Mouse (Mus musculus): ENCODE measurements at regions not wholly inside any gene's neighbourhood (a gene's known extent, or its start where the extent isn't known, plus 50 kb on each side); places are given as distances from the start of the nearest gene placed in this dataset.

DNA sequence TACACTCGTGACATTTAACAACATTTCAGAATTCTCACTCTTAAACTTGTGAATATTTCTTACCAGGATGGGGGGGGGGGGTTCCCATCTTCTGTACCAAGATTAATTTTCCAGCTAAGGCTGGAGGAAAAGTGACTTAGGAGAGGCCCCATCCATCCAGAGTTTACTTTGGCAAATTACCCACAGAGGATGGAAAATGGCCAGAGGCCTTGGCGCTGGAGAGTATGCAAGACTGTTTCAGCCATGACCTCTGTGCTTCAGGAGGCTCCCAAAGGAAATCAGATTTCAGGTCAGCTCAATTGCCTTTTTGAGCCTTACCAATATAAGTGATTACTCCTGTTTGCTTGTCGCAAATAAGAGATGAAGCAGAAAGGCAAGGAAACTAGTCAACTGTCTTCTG lies 143.4 kb upstream of the F930015N05Rik start:
- DNase-seq: no peak

DNA sequence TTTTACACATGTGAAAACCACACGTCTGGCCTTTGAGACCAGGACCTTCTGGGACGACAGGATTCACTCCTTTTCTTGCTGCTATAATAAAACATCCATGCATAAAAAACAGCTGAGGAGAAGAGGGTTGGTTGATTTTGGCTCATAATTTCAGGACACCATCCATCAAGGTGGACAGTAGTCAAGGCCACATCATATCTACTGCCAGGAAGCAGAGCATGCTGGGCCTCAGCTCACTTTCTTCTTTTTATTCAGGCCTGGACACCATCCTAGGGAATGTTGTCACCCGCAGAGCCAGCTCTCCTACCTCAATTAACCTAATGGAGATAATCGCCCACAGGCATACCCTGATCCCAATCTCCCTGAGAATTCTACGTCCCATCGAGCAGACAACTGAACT lies 149.6 kb upstream of the F930015N05Rik start:
- DNase-seq: no peak

DNA sequence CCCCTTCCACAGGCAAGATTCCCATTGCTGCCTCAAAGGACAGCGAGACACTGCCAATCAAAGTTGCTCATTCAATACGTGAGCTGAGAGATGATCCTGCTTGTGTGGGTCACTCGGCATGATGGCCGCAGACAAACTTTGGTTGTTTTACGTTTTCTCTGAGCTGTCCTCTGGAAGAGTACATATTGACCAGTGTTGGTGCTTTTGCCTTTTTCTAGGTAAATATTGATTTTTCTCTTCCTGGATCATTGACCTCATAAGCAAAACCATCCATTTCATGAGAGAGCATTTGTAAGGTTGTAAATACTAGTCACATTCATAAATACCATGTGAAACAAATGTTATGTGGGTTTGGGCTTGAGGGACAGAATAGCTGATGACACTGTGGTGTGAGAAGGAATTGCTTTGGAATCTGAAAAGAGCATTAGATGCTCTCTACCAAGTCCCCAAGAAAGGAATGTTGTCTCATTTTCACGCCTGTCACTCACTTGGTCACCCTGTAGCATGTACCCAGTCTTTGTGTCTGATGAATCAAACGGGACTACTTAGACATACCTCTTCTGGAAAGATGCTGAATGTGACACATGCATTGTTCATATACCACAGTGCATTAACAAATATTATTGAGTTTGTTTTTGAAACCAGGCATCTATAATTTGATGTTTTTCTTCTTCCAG lies 150.7 kb upstream of the F930015N05Rik start:
- DNase-seq: no peak

DNA sequence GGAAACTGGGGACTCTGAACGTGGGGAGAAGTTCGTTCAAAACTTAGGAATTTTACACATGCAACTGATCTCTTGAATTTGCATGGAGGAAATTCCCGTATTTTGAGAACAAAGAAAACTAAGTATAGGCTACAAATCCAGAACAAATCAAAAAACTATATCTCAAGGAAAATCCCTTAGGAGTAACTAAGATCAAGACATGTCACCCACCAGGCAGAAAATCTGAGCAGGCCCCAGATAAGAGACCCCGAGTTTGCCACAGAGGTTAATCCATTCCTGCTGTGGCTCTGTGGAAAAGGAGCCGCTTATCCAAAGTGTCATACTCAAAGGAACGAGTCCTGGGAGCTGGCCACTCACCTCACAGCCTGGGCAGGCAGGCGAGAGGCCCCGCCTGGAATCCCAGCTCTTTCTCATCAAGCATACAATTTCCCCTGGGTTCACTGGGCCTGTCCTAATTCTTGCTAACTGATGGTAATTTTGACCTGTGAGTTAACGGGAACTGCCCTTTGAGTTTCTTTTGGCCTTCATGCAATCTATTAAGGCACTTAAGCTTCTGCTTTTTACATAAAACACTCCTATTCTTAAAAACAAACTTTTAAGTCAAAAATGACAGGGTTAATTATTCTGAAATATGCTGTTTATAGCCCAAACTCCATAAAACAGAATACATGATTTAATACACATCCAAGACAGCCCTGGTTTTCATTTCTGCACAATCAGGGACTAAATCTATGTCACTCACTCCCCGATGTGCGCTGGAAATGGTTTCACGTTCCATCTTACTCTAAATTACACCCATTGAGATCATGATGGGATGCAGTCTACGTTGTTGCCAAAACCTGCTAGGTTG lies 151.5 kb upstream of the F930015N05Rik start:
- no peak for DNase-seq

DNA sequence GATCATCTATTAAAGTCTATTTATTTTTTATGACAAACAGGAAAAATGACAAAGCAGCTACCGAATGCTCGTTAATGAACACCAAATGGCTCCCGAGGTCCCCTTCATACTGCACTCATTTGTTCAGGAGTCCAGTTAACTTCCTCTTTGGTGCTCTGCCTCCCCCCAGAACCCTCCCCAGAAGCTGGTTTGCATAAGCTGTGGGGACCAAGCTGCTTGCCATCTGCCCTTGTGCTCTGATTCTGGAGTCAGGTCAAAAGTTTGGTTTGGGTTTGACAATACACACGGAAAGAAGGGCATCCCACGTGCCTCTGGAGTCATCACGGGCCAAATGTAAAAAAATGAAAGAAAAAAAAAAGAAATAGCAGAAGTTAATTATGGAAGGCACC lies 152.1 kb upstream of the F930015N05Rik start:
- DNase-seq: no peak

DNA sequence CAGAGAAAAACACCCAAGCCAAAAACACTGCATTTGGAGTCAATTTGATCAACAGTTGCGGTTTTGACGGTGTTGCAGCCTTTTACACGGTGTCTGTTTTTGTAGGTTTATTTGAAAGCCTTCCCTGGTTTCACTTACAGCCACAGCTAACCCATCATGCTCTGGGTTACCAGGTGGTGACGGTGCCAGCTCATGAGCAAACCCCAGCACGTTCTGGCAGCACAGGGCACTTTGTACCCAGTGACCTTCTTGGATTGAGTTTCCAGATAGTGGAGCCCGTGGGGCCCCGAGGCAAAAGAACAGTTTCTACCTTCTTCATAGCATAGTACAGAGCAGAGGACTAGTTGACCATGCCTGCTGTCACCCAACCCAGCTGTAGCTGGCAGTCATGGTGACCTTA lies 152.6 kb upstream of the F930015N05Rik start:
- DNase-seq: no peak

DNA sequence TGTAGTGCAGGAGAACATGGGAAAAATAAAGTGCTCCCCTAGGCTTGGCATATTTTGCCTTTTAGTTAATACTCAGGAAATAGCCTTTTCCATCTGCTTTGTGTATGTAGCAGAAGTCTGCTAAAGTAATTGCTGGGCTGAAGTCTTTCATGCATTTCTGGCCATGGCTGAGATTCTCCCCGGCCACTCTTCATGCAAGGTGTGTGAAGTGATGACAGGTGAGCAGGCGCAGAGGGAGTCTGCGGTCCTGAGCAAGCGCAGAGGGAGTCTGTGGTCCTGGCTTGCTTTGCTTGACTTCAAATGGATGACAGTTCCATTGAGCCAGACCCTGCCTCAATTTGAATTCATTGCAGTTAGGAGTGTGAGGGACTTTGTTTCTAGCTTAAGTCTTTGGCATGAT lies 153.6 kb upstream of the F930015N05Rik start:
- no peak for DNase-seq

DNA sequence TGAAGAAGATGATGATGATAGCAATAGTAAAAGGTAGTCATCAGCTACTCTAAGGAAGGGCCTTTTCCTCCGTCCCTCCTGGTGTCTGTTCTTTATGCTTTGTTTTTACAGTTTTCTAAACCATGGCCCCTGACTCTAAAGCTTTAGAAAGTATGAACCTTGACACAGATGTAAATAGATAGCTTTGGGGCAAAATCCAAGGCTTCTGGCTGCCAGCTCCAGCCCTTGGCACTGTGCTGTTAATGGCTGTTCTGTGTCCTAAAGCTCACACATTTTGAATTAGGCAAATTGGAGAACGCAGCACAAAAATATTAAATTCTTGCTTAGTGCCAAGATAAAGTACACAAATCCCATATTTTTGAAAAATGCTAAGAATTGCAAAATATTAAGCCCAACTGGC lies 155.8 kb upstream of the F930015N05Rik start:
- no peak for DNase-seq

DNA sequence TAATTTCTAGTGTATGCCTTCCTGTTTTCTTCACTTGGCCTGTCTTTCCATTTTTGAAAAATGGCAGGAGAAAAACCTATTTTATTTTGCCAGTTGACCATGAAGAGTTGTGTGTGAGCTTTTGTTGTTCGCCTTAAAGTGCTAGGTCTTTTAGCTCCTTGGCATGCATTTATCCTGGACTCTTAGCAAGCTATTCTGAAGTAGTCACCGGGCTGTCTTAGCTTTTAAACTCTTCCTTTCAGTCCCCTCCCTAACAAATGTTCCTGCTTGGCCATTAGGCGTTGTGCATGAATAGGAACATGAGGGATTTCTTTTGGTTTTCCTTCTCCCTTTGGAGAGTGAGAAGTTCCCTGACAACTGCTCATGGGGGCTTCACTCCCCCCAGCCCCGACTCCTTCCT lies 160.9 kb upstream of the F930015N05Rik start:
- no peak for DNase-seq

DNA sequence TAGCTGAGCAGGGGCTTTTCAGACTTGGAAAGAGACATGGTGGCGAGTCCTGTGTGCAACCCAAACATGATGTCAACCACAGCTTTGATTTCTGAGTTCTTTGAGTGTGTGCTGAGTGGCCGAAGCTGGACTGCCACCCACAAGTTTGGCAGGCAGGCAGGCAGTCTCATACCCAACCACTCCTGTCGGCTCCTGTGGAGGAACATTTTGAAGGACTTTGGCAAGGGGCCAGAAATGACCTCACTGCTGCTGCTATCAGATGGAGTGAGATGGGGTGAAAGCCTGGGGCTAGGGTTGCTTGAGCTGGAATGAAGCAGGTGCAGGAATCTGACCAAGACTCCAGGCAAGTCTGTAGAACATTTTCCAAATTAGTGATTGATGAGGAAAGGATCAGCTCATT lies 162.7 kb upstream of the F930015N05Rik start:
- DNase-seq: peak; percentile 4

DNA sequence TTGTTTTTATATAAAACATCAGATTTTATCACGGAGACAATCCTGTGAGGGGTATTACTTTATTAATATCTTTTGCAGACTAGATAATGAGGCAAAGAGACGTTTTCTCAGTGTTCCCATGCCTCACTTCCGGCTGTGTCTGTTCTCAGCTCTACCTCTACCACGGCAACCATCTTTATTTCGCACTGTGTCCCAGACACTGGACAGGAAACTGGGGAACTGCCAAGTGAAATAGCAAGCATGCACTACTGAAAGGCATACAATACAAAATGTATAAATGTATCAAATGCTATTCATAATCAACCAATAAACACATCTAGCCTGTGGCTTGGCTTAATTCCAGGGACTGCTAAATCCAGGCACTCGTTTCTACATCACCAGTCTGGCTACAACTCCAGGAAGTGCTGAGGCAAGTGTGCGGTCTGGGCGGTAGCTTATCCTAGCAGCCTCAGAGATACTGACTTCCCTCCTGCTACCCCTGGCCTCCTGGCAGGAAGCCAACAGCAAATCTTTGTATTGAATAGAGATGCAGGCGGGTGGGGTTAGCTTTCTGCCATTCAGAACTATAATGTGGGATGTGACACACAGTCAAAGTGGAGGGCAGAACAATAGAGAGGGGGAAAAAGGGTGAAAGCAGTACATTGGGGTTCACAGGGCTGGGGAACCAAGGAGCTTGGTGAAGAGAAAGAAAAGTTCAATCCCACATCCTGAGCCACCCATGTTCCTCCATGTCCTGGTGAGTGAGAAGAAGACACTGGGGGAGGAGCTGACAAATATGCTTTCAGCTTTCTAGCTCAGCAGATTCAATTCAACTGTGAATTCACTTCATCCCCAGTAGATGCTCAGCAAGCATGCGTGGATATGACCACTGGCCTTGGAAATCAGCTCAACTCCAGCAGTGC lies 164.0 kb upstream of the F930015N05Rik start:
- DNase-seq: no peak

DNA sequence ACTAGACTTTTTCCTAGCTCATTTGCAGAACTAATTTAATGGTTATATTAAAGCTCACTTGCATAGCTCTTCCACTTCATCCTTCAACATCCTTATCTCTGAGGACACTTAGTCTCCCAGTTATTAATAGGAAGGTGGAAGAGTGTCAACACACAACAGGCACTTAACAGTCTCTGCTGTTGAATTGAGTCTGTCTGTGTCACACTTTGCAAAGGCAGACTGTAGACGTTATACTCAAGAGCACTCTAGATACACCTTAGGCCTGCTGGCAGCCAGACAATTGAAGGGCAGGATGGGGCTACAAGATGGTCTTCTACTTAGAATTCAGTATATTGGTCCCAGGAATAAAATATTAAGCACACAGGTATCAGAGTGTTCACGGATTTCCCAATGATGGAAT lies 172.6 kb upstream of the F930015N05Rik start:
- no peak for DNase-seq

DNA sequence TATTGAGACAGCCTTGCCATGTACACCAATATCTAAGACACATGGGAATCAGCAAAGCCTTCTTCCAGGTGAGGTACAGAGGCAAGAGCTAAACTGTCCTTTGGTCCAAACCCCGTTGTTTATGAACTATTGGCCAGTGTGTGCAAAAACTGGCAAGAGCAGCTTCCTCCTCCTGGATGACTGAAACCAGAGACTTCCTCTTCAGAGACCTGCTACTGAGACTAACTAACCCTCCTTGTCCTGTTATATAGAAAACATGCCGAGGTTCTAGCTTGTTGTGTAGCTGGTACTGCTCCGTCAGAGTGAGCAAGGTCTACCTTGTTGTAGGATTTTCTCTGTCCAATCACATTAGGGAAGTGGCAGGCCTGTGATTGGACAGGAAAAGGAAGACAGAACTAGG lies 174.3 kb upstream of the F930015N05Rik start:
- DNase-seq: no peak

DNA sequence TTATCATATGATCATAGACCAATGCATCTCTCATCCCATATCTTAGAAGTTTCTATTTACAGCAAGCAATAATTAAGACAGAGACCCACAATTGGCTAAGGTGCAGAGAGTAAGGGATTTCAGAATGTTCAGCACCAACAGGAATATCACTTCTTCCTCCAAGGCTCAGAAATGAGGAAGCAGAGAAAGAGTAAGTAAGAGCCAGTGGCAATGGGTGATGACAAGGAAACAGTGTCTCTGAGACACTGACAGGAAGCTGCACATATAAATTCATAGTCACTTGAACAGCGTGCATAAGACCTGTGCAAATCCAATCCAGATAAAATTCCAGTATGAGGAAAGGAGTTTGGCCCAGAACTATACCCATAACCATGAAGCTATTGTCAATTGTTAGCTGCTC lies 178.7 kb upstream of the F930015N05Rik start:
- DNase-seq: no peak

DNA sequence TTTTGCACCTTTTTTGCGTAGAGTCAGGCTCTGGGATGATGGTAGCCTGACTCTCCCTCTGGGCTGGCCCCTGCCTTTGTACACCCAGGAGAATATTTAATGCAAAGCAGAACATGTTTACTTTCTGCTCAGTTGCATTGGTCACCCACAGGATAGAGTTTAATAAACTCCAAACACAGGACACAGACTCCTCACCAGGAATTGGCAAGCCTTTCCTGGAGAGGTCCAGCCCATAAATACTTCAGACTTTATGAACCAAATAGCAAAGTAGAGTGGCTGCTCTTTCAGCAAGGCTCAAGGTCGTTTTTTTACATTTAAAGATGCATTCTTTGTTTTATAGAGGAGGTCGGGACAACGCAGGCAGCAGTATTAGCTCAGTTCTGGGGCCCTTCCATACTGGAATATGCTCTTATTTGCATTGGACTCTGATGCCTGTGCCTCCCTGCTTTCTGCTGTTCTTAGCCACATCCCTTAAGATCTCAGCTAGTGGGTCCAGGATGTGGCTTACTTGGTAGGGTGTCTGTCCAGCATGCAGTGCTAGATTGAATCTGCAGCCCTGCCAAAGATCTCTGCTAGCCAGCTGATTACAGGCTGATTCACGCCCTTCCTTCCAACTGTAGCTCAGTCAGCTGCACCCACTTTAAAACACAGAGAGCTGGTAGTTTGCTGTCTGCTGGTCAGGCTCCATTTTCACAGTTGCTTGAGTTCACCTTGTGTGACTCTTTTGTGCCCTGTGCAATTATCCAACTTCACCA lies 182.4 kb upstream of the F930015N05Rik start:
- no peak for DNase-seq

DNA sequence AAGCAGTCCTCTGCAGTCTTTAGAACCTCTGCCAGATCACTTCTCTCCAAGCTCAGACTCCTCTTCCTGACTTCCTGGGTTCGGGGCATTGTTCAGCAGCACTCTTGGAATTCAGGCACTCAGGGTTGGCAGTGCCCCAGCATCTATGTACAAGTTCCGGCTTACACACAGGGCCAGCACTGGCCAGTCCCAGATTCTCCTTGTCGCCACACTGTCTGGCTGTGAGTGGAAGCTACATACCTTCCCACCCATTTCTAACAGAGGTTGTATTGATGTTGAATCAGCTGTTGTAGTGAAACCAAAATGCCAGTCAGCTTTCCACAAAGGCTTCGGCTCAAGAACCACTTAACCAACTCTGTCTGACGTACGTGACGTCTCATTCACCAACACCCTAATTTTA lies 190.7 kb upstream of the F930015N05Rik start:
- DNase-seq: no peak

DNA sequence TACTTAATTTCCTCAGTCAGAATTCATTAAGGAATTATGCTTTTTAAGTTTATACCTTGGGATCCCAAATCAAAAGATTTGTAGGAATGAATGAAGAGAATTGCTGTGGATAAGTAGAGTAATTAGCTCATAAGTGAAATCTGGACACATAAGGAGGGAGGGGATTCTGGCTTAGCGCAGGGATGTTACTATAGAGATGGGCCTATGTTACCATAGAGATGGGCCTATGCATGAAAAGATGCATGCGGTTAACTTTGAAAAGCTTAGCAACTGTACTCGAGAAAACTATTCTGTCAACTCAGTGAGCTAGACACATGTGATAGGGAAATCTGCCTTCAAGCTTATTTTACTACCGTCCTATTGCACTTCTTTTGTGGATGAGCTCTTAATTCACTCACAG lies 204.5 kb upstream of the F930015N05Rik start:
- DNase-seq: no peak

DNA sequence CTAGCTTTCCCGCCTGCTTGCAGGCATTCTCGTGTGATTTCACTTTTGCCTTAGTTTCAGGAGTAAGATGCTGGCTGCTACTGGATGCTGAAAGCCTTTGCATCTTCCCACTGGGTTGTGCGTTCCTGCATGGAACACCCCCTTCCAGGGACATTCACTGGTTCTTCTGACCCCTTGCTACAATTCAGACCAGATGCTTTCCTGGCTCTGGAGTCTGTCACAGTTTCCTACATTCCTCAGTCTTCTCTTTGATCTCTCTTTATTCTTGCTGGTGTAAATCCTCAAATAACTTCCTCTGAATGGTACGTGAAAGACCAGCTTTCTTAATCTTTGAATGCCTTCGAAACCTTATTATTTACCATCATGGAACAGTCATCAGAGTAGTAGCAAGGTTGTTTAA lies 206.7 kb upstream of the F930015N05Rik start:
- no peak for DNase-seq

DNA sequence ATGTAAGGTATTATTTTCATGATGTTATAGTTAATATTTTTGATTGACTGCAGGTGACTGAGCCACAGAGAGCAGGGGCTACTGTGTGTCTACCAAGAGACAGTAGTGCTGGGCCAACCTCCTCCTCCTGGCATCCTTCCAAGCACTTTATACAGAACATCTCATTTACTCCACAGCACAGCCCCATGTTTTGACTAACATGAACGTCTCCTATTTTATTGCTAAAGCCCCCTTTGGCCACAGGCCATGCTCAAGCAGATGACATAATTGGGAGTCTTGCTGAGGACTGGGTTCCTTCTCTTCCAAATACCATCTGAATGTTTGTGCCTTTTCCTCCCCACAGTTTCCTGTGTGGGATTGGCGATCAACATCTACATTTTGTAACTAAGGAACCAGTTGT lies 211.5 kb upstream of the F930015N05Rik start:
- DNase-seq: no peak

DNA sequence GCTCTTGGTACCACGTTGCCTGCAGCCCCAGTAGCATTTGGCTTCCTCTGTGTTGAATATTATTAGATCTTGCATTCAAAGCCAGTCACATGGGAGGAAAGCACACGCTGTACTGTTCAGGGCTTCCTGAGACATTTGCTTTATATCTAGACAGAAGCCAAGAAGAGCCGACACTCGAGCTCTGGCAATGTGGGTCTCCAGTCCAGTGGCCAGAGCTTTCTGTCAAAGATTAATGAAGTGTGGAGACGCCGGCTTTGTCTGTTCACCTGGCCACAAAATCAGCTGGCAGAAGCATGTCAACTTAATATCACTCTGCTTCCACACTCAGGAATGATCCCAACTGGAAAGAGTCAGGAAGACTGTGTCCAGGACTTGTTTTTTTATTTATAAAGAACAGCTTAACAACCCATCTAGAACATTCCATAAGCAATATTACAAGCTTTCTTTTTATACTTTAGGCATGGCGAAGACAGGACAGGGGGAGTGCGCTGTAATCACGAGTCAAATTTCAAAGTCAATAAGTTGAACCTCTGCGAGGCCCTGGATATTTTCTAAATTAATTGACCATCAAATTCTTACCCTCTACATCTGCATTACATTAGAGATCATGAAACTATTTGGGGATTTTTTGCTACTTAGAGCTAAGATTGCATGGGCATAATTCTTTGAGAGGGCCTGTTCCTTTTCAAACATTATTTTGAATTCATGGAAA lies 214.3 kb upstream of the F930015N05Rik start:
- no peak for DNase-seq

DNA sequence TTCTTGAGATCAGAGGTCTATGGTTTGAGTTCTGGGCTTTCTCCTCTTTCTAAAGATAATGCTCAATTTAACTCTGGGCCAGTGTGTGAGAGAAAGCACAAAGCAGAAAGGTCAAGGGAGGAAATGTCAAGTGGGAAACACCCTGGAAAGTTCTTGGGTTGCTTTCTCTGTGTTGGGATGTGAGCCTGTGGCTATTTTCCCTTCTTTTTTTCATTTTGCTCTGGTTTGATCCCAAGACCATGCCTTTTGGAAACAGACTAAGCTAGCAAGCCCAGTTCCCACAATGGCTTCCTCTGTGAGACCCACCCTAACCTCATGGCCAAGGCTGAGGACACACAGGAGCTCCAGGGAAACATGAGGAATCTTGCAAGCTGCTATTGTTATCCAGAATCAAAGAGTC lies 216.4 kb upstream of the F930015N05Rik start:
- DNase-seq: no peak

DNA sequence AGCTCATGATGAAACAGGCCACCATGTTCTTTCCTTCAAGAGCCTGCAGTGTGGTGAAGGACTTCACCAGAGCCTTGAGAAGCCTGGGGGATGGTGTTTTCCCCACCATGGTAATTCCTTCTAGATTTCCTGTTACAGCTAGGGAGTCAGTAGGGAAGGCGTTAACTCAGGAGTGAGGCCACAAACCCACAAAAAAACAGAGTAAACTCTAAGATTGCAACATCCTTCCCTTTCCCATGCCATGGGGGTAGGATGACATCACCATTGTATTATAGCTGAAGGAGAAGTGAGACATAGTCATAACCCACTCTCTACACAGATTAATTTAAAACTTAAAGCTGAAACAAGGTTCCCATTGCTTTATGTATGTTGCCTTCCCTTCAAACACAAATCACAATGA lies 218.7 kb upstream of the F930015N05Rik start:
- DNase-seq: no peak

Data from cerebellum, adult 11-12 months (tissue).